Mouse (Mus musculus) lung, postnatal 0 days (tissue): ENCODE results near the gene Gse1. TPM values are rescaled to one million over a fixed set of nuclear protein-coding genes. Genes with fewer than 3 reads are reported as not detected.

Source experiments
- ATAC-seq: fragments of 200-750 bp; cut with Nextera tagmentation; 2 replicates; pipeline ENCODE4 v1.8.0; 2017; ENCODE audit warnings: moderate library complexity
- DNase-seq: peaks from one replicate; pipeline ENCODE4 v3.0.0-alpha.2; 2016; ENCODE audit warnings: low spot score
- H3K27ac ChIP-seq: fragments of 300-500 bp; sonication (generic); 2 replicates; pipeline ENCODE4 v1.5.1; 2014; ENCODE audit warnings: antibody characterized with exemption, mild to moderate bottlenecking, low read length, mixed read lengths
- H3K27me3 ChIP-seq: fragments of 300-500 bp; sonication (generic); replicated peaks from 2 replicates; pipeline ENCODE4 v1.6.1; 2014; ENCODE audit warnings: low read length, mixed read lengths; ENCODE audit not compliant: insufficient read depth
- H3K36me3 ChIP-seq: fragments of 300-500 bp; sonication (generic); 2 replicates; pipeline ENCODE4 v1.6.1; 2014; ENCODE audit warnings: low read length, mixed read lengths; ENCODE audit not compliant: insufficient read depth
- H3K4me1 ChIP-seq: fragments of 300-500 bp; sonication (generic); 2 replicates; pipeline ENCODE4 v1.6.1; 2014; ENCODE audit warnings: antibody characterized with exemption, low read depth, low read length, mixed read lengths; ENCODE audit not compliant: insufficient read depth
- H3K4me2 ChIP-seq: fragments of 300-500 bp; sonication (generic); replicated peaks from 2 replicates; pipeline ENCODE4 v1.6.1; 2014; ENCODE audit warnings: low read depth, mild to moderate bottlenecking, low read length, moderate library complexity, mixed read lengths
- H3K4me3 ChIP-seq: fragments of 300-500 bp; sonication (generic); 2 replicates; pipeline ENCODE4 v1.5.1; 2014; ENCODE audit warnings: low read depth, low read length
- H3K9ac ChIP-seq: fragments of 300-500 bp; sonication (generic); replicated peaks from 2 replicates; pipeline ENCODE4 v1.6.1; 2014; ENCODE audit warnings: low read depth, mild to moderate bottlenecking
- H3K9me3 ChIP-seq: fragments of 300-500 bp; sonication (generic); 2 replicates; pipeline ENCODE4 v1.6.1; 2016; ENCODE audit warnings: low read length, mixed read lengths
- CTCF ChIP-seq: IDR thresholded peaks from 2 replicates; pipeline ENCODE4 v1.5.1; 2016; ENCODE audit warnings: antibody characterized with exemption, mild to moderate bottlenecking
- EP300 ChIP-seq: IDR thresholded peaks from 2 replicates; pipeline ENCODE4 v1.6.1; 2016; ENCODE audit warnings: antibody characterized with exemption, mild to moderate bottlenecking, control low read depth
- WGBS: fragments of 180-500 bp; shearing (Covaris S2); extraction: QIAGEN DNeasy Blood & Tissue Kit; methylation state at CpG from one replicate; pipeline ENCODE4 v1.1.7; 2014; 5-methylcytosine and 5-hydroxymethylcytosine counted together
- polyA plus RNA-seq: library from polyadenylated mRNA; unstranded; fragments of >200 nt; fragmentation: Nextera tagmentation; extraction: Ambion mirVana; gene quantifications from 2 replicates; pipeline ENCODE4 v1.2.1, GENCODE M21; 2015

The Gse1 gene
- polyA plus RNA-seq, 1 experiment from 2014 or later: 9.9 TPM

- Histone ChIP-seq H3K36me3 (no peaks in the 10 kb centered on the region), H3K9ac (no peak overlapping the region), H3K4me2 (no peak overlapping the region), H3K4me1 (peaks cover 19% of the 10 kb centered on the region), H3K27ac (no peak overlapping the region), H3K9me3 (no peaks in the 10 kb centered on the region), H3K27me3 (no peaks in the 10 kb centered on the region), H3K4me3 (no peak overlapping the region)
- DNase-seq (no peak), ATAC-seq (no peak)
- WGBS: 95% methylated on average over 13 of the region's 13 CpGs
- TF ChIP-seq CTCF (no peak), EP300 (no peak)
Observed at GRCm38 (mm10) chr8:120259206-120259605, 30.9 kb downstream of the Gse1 start.

- no peak overlapping the region for H3K9ac ChIP-seq
- no peaks in the 10 kb centered on the region for H3K9me3 ChIP-seq
- H3K27ac ChIP-seq: peak overlapping the region; percentile 32; the same call in 1 of the 2 replicates
- no peaks in the 10 kb centered on the region for H3K27me3 ChIP-seq
- no peak overlapping the region for H3K4me3 ChIP-seq
- ATAC-seq (no peak), DNase-seq (no peak)
- H3K36me3 ChIP-seq: no peaks in the 10 kb centered on the region
- 73% methylated on average over 5 of the region's 5 CpGs for WGBS
- H3K4me2 ChIP-seq: no peak overlapping the region
- TF ChIP-seq CTCF: no peak
- TF ChIP-seq EP300: no peak
- peaks cover 26% of the 10 kb centered on the region for H3K4me1 ChIP-seq
Observed at GRCm38 (mm10) chr8:120260677-120261076, 32.4 kb downstream of the Gse1 start.

- no peaks in the 10 kb centered on the region for H3K27me3 ChIP-seq
- H3K9ac ChIP-seq: no peak overlapping the region
- ATAC-seq: peak; percentile 42
Observed at GRCm38 (mm10) chr8:120261338-120262120, 33.3 kb downstream of the Gse1 start.

GRCm38 (mm10) chr8:120263879-120264278 lies 35.6 kb downstream of the Gse1 start:
- Histone ChIP-seq H3K4me2 (no peak overlapping the region), H3K36me3 (no peaks in the 10 kb centered on the region), H3K9me3 (no peaks in the 10 kb centered on the region), H3K27me3 (no peaks in the 10 kb centered on the region), H3K4me1 (peaks cover 27% of the 10 kb centered on the region), H3K9ac (no peak overlapping the region), H3K4me3 (no peak overlapping the region), H3K27ac (no peak overlapping the region)
- DNase-seq (no peak), ATAC-seq (no peak)
- TF ChIP-seq CTCF (no peak), EP300 (no peak)
- 87% methylated on average over 5 of the region's 5 CpGs for WGBS

More at GRCm38 (mm10) chr8:120261338-120262120, 33.3 kb downstream of the Gse1 start:
- Histone ChIP-seq H3K4me3 (no peak overlapping the region), H3K4me2 (no peak overlapping the region), H3K4me1 (peaks cover 24% of the 10 kb centered on the region), H3K36me3 (no peaks in the 10 kb centered on the region), H3K9me3 (no peaks in the 10 kb centered on the region), H3K27ac (peak overlapping the region; percentile 32; the same call in 1 of the 2 replicates)
- DNase-seq: peak; percentile 82
- 36% methylated on average over 21 of the region's 21 CpGs for WGBS
- TF ChIP-seq CTCF: no peak
- peak; percentile 58 for TF ChIP-seq EP300

- H3K36me3 ChIP-seq: no peaks in the 10 kb centered on the region
- H3K4me3 ChIP-seq: peak overlapping the region; percentile 17; the same call in 1 of the 2 replicates
- H3K4me1 ChIP-seq: peaks cover 30% of the 10 kb centered on the region
- H3K27me3 ChIP-seq: no peaks in the 10 kb centered on the region
- ATAC-seq (peak; percentile 3), DNase-seq (peak; percentile 28)
- H3K9ac ChIP-seq: no peak overlapping the region
- WGBS: 26% methylated on average over 13 of the region's 13 CpGs
- H3K27ac ChIP-seq: peak overlapping the region; percentile 65
- H3K9me3 ChIP-seq: no peaks in the 10 kb centered on the region
- H3K4me2 ChIP-seq: peak overlapping the region; percentile 49
- no peak for TF ChIP-seq CTCF
- no peak for TF ChIP-seq EP300
Observed at GRCm38 (mm10) chr8:120264388-120264943, 36.2 kb downstream of the Gse1 start.

- 4% methylated on average over 15 of the region's 16 CpGs for WGBS
Observed at GRCm38 (mm10) chr8:120264944-120265453, 36.7 kb downstream of the Gse1 start.

More at GRCm38 (mm10) chr8:120264944-120265453, 36.7 kb downstream of the Gse1 start:
- DNase-seq (peak; percentile 90), ATAC-seq (peak; percentile 71)
- Histone ChIP-seq H3K4me3 (peak overlapping the region; percentile 17; the same call in 1 of the 2 replicates), H3K9me3 (no peaks in the 10 kb centered on the region), H3K27me3 (no peaks in the 10 kb centered on the region), H3K36me3 (no peaks in the 10 kb centered on the region), H3K4me2 (peak overlapping the region; percentile 49), H3K9ac (no peak overlapping the region), H3K4me1 (peaks cover 30% of the 10 kb centered on the region), H3K27ac (peak overlapping the region; percentile 65)
- TF ChIP-seq EP300 (peak; percentile 38; the same call in 1 of the 2 replicates), CTCF (peak; percentile 20; the same call in 1 of the 2 replicates)
